In the genomic region with DNA sequence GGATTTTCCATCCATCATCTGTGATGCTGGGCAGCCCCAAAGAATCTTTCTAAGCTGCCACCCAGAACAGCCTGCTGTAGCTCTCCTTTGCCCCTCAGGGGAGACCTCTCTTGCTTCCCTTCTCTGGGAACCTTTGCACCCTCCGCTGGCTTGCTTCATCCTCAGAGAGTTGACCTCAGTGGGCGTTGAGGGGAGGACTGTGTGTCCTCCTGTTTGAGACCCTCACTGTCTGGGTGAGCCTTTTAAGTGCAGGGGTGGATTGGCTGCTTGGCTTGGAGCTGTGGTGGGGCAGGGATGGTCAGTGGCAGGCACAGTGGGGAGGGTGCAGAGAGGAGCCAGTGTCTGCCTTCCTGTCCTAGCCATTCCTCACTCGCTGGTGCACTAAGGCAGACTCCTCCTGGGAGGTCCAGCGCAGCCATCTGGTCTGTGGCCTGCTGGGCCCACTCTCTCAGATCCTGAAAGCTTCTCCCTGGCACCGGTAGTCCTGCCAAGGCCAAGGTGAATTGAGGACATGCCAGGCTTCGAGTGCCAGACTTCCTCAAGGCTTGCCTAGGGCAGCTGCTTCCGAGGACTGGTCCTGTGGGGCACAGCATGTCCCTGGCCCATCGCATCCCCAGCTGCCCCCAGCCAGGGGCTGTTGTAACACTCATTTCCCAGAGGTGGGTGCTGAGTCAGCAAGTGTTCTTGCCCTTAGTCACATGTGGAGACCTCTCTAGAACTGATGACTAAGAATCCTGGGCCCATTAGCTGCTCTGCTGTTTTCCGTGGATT, we compare ENCODE assay signal across 9 mouse cellular contexts. TPM values are rescaled to one million over a fixed set of nuclear protein-coding genes. Genes with fewer than 3 reads are reported as not detected.
DNase-seq lines count a peak whose midpoint lies in the region; ATAC-seq lines count a peak whose summit lies in the region.
"Had no signal": no experiment of that assay in that cellular context is flagged by ENCODE, and none has a peak within 500 bp of the region (broad histone marks: within the 10 kb centered on the region; RNA-seq: fewer than 3 reads in every experiment).

No protein-coding gene starts in this region.

- no peaks in the 10 kb centered on the region for H3K36me3 ChIP-seq in forebrain, embryonic 13.5 days (ENCODE audit: poor library complexity, severe bottlenecking)
- H3K36me3 ChIP-seq: heart, embryonic 15.5 days had no signal

- no peaks in the 10 kb centered on the region for H3K27me3 ChIP-seq in forebrain, embryonic 13.5 days
- H3K27me3 ChIP-seq: heart, embryonic 15.5 days had no signal

- ATAC-seq in forebrain, embryonic 13.5 days: no peak

- H3K9ac ChIP-seq in forebrain, embryonic 13.5 days: no peak overlapping the region
- H3K9ac ChIP-seq: heart, embryonic 15.5 days; lung, embryonic 14.5 days had no signal

- H3K27ac ChIP-seq in forebrain, embryonic 13.5 days: no peak overlapping the region
- H3K27ac ChIP-seq: heart, embryonic 15.5 days had no signal

- DNase-seq in ovary, adult 18-20 months (ENCODE audit: low spot score): peak; percentile 47
- DNase-seq in ovary, postnatal 10 days (ENCODE audit: low spot score): no peak
- peak; percentile 97 for DNase-seq in brain, adult 2 months (ENCODE audit: low read depth, low spot score)
- DNase-seq in gastrocnemius, postnatal 25 days: peak; percentile 92
- peak; percentile 32 for DNase-seq in lung, postnatal 14 days
- no peak for DNase-seq in urinary bladder, adult 18-20 months (ENCODE audit: low spot score in 2 of 2)
- DNase-seq: lung, embryonic 14.5 days had no signal

- 62% methylated on average over 9 of the region's 9 CpGs for WGBS in forebrain, embryonic 13.5 days

- H3K9me3 ChIP-seq in forebrain, embryonic 13.5 days (replicated peaks): no peaks in the 10 kb centered on the region
- H3K9me3 ChIP-seq: heart, embryonic 15.5 days had no signal

- no peak overlapping the region for H3K4me3 ChIP-seq in forebrain, embryonic 13.5 days
- H3K4me3 ChIP-seq: heart, embryonic 15.5 days had no signal

- no peak overlapping the region for H3K4me2 ChIP-seq in forebrain, embryonic 13.5 days
- H3K4me2 ChIP-seq: heart, embryonic 15.5 days; lung, embryonic 14.5 days had no signal

- H3K4me1 ChIP-seq in forebrain, embryonic 13.5 days: peaks cover 2% of the 10 kb centered on the region

RNA-seq across cellular contexts. Expression of a gene that starts 5.7 kb away (rescaled TPM):
- under 1 TPM in 1 of 2 experiments, not detected in 1; 0.99 TPM for total RNA-seq in gastrocnemius, postnatal 25 days (2021)
- not detected in 2 replicates for polyA plus RNA-seq in forebrain, embryonic 13.5 days (2015; fragmentation: Nextera tagmentation; extraction: Ambion mirVana)
- polyA plus RNA-seq: heart, embryonic 15.5 days; lung, embryonic 14.5 days had no signal

RNA-seq across cellular contexts. Expression of a gene that starts 15.5 kb away (rescaled TPM):
- 1 to 10 TPM; 6.5 to 8.5 TPM for total RNA-seq in gastrocnemius, postnatal 25 days (2021)
- polyA plus RNA-seq in forebrain, embryonic 13.5 days (2015; fragmentation: Nextera tagmentation; extraction: Ambion mirVana): 1.0 and 1.3 TPM in 2 replicates

RNA-seq across cellular contexts. Expression of a gene that starts 17.6 kb away (rescaled TPM):
- 10 to 100 TPM; 44.6 to 59.3 TPM for total RNA-seq in gastrocnemius, postnatal 25 days (2021)
- polyA plus RNA-seq in forebrain, embryonic 13.5 days (2015; fragmentation: Nextera tagmentation; extraction: Ambion mirVana): 15.9 and 17.3 TPM in 2 replicates

RNA-seq across cellular contexts. Expression of a gene that starts 53.5 kb away (rescaled TPM):
- under 1 TPM; 0.56 to 0.75 TPM for total RNA-seq in gastrocnemius, postnatal 25 days (2021)
- polyA plus RNA-seq in forebrain, embryonic 13.5 days (2015; fragmentation: Nextera tagmentation; extraction: Ambion mirVana): 5.5 and 6.6 TPM in 2 replicates

Comparison
In these comparisons a context has a peak if more than half of its experiments do, and no peak if none do; other contexts are left out.
1. DNase-seq: peak in ovary, adult 18-20 months (single experiment), brain, adult 2 months (single experiment), gastrocnemius, postnatal 25 days (single experiment) and lung, postnatal 14 days (single experiment); none in ovary, postnatal 10 days (single experiment) and urinary bladder, adult 18-20 months (0 of 2).